Mouse (Mus musculus): Measurements from ENCODE around the gene Gm21885. TPM values are rescaled to one million over a fixed set of nuclear protein-coding genes. Genes with fewer than 3 reads are reported as not detected.
A peak's percentile ranks its signal among the peaks of the same experiment; 100 is the strongest.

The Gm21885 gene
- total RNA-seq, 2 experiments from 2014 or later, result not detected

GRCm38 (mm10) chr11:94320969-94321930 is 39.6 kb downstream of the Gm21885 start:
- DNase-seq, result no peak

GRCm38 (mm10) chr11:94321931-94322400 is 40.3 kb downstream of the Gm21885 start, which contains the start of gene Luc7l3:
TSS of gene Luc7l3 (minus strand) at chr11:94321988.
- DNase-seq, result peak; percentile 95

DNA sequence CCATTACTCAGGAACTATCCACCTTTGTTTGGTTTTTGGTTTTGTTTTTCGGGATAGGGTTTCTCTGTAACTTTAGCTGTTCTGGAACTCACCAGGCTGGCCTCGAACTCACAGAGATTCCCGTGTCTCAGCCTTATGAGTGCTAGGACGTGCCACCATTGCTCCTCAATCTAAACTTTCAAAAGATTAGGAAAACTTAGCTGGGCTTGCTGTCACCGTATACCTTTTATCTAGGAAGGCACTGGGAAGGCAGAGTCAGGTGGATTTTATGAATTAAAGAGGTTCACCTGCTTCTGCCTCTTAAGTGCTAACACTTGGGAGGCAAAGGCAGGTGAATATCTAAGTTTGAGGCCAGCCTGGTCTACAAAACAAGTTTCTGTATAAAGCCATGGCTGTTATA is 41.0 kb downstream of the Gm21885 start:
- DNase-seq, result no peak

- no peak for DNase-seq
These were observed 41.7 kb downstream of the Gm21885 start for GRCm38 (mm10) chr11:94323271-94323925.

- no peak for DNase-seq
These were observed 42.9 kb downstream of the Gm21885 start for GRCm38 (mm10) chr11:94324618-94325017.

DNA sequence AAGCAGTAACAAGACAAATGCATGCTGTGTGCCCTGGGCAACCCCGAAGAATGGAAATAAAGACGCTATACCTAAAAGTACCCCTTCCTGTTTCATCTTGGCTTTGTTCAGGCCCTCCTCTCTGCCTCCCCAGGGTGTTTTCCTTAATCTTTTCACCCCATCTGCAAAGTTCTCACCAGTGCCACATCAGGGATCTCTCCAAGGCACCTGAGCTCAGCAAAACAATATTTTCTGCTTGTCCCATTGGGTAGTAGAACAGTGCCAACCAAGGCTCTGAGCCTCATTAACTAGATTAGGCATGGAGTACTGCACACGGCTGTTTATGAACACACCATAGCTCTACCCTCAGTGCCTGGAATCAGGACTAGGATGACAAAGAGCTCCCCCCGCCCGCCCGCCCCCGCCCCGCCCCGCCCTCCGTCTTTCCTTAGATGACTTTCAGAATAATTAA is 45.3 kb downstream of the Gm21885 start:
- DNase-seq, result no peak

DNA sequence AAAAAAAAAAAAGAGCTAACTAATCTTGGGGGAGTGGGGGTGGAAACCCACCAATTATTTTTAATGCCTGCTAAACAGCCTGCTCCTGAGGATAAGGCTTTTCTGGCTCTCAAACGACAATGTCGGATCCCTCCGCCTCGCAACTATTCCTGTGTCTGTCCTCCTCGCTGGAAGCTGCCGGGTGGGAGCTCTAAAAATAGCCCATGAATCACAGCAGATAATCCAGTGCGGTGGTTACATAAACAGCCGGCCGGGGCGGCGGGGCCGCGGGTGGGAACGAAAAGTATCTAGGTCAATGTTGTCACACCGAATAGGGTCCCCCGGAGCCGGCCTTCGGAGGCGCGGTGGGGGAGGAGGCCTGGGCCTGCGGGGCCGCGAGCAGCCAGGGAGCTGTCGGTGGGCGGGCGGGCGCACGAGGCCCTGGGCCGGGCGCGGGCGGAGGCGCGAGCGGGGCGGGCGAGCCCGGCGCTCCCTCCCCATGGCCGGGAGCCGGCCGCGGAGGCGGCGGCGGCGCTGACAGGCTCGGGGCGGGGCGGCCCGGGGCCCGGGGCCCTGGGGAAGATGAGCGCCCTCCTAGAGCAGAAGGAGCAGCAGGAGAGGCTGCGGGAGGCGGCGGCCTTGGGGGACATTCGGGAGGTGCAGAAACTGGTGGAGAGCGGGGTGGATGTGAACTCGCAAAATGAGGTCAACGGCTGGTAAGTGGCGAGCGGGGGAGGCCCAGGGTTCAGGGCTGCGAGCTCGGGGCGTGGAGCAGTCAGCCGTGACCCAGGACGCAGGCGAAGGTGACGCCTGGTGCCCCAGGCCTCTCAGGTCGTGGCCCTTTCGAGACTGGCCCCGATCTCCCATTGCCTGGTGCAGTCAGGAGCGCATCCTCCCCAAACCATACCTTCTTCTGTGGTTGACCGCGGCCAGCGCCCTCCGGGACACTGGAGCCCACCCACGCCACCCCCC is 46.3 kb downstream of the Gm21885 start, which contains the start of gene Ankrd40:
Ankrd40 (plus strand) TSS at position 309 of the 951 bp plus-strand sequence.
- DNase-seq, result peak; percentile 95

DNA sequence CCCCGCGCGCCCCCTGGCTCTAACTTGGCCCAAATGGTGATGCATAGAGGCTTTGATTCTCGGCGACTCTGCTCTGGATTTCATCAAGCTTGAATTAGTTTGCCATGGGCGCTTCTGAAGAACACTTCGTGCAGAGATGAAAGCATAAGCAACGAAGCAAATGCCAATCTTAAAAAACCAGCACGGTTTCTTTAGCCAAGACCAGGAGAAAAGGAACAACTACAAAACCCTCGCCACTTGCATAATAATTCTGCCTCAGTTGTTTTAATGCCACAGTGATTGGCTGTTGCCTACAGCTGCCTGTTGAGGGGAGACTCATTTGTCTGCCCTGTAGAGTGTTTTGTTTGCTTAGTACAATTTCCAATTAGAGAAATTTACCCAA is 47.0 kb downstream of the Gm21885 start:
- no peak for DNase-seq

DNA sequence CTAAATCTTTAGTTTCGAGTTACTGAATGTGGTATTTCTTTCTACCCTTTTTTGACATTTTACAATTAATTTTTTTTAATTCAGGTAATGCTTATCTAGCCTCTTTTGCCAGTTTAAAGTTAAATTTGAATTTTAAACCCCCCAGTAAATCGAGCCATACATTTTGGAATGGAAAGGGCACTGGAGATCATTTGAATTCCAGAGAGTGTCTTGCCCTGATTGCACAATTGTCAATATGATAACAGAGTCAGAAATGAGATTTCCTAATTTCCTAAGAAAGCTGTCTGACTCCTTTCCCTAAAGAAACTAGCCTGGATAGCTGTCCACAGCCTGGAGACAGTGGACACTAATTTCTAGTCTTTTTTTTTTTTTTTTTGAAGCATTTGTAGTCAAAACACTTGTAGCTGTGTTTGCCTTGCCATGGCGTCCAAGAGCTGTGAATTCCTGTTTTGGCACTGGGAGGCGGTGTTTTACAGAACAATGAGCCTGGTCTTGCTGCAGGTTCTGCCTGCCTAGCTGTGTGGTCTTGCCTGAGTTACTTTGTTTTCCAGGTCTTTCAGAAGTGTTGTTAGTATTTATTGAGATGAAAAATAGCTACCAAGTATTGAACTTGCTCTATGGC is 47.7 kb downstream of the Gm21885 start:
- peak; percentile 19 for DNase-seq

DNA sequence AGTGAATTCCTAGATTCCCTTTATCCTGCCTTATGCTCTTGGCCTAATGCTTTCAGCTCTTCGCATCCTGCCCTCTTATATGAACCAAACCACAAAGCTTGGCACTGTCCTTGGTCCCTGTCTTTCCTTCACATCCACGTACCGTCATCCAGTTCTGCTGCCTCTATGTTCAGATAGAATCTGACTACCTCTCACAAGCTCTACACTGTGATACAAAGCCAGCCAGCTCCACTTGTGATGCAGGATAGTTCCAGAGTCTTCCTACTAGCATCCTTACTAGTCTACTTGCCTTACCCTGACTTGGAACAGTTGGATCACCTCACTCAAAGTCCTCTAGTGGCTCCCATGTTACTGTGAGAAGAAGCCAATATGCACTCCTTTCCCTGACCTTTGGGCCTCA is 48.5 kb downstream of the Gm21885 start:
- no peak for DNase-seq

GRCm38 (mm10) chr11:94332726-94333125 is 51.1 kb downstream of the Gm21885 start:
- DNase-seq, result no peak

- DNase-seq, result no peak
These were observed 52.8 kb downstream of the Gm21885 start for GRCm38 (mm10) chr11:94334386-94334968.

Other genes starting within 250 kb of the Gm21885 start
- gene Tob1, start 70.4 kb upstream of the Gm21885 start, total RNA-seq (2021), result 100 to 1,000 TPM; 136 to 169 TPM
- 1 to 10 TPM; 4.1 to 5.8 TPM for gene Wfikkn2, start 35.9 kb upstream of the Gm21885 start, total RNA-seq (2021)
- 10 to 100 TPM; 33.9 to 36.3 TPM for gene Luc7l3, start 40.1 kb downstream of the Gm21885 start, total RNA-seq (2021)
- gene Ankrd40, start 46.1 kb downstream of the Gm21885 start, total RNA-seq (2021), result 100 to 1,000 TPM; 191 to 205 TPM
- gene Abcc3, start 111.1 kb downstream of the Gm21885 start, total RNA-seq (2021), result under 1 TPM; 0.90 to 0.94 TPM
- 1 to 10 TPM; 2.0 to 3.2 TPM for gene Cacna1g, start 192.3 kb downstream of the Gm21885 start, total RNA-seq (2021)
- not detected for gene Spata20, start 204.3 kb downstream of the Gm21885 start, total RNA-seq (2021)
- gene Epn3, start 218.1 kb downstream of the Gm21885 start, total RNA-seq (2021), result under 1 TPM; 0.08 to 0.43 TPM
- gene Mycbpap, start 239.9 kb downstream of the Gm21885 start, total RNA-seq (2021), result not detected